Mouse (Mus musculus) cortical plate, adult 2 months (tissue): ENCODE data around the gene Snhg11.

ENCODE experiments used
- CTCF ChIP-seq: fragments of 200-500 bp; IDR thresholded peaks from 2 replicates; pipeline ENCODE4 v1.5.1; 2011; ENCODE audit warnings: mild to moderate bottlenecking, control low read depth, low read length; ENCODE audit not compliant: insufficient read depth; ENCODE audit errors: extremely low read depth
- POLR2A ChIP-seq: fragments of 200-500 bp; IDR thresholded peaks from 2 replicates; pipeline ENCODE4 v1.6.1; 2011; ENCODE audit warnings: mild to moderate bottlenecking, low read length, control low read depth; ENCODE audit not compliant: insufficient read depth; ENCODE audit errors: extremely low read depth

- TF ChIP-seq POLR2A (no peak), CTCF (no peak)
These were observed 20.2 kb upstream of the Snhg11 start for GRCm38 (mm10) chr2:158355238-158355637.
